Comparison of ENCODE assay signal across 11 mouse cellular contexts in genomic region chr11:98952111-98952510, GRCm38 (mm10). TPM values are rescaled to one million over a fixed set of nuclear protein-coding genes. Genes with fewer than 3 reads are reported as not detected.
DNase-seq lines count a peak whose midpoint lies in the region; ATAC-seq and TF ChIP-seq lines count a peak whose summit lies in the region.
"Had no signal": no experiment of that assay in that cellular context is flagged by ENCODE, and none has a peak within 500 bp of the region (broad histone marks: within the 10 kb centered on the region; RNA-seq: fewer than 3 reads in every experiment).

No protein-coding gene starts in this region.

- H3K4me2 ChIP-seq in heart, embryonic 16.5 days (ENCODE audit: low read depth, low read length): no peak overlapping the region
- no peak overlapping the region for H3K4me2 ChIP-seq in liver, embryonic 12.5 days
- no peak overlapping the region for H3K4me2 ChIP-seq in liver, embryonic 11.5 days
- no peak overlapping the region for H3K4me2 ChIP-seq in stomach, embryonic 16.5 days (ENCODE audit: low read depth, low read length)
- H3K4me2 ChIP-seq: midbrain, embryonic 13.5 days had no signal

- H3K36me3 ChIP-seq in heart, embryonic 16.5 days (ENCODE audit: control insufficient read depth, insufficient read depth): no peaks in the 10 kb centered on the region
- H3K36me3 ChIP-seq in liver, embryonic 12.5 days: peaks cover 7% of the 10 kb centered on the region; the same call in 1 of the 2 replicates
- H3K36me3 ChIP-seq in liver, embryonic 11.5 days (ENCODE audit: control insufficient read depth, insufficient read depth, low read length): peaks cover 5% of the 10 kb centered on the region; the same call in 1 of the 2 replicates
- no peaks in the 10 kb centered on the region; the same call in 1 of the 2 replicates for H3K36me3 ChIP-seq in stomach, embryonic 16.5 days (ENCODE audit: control insufficient read depth, insufficient read depth, low read length)
- H3K36me3 ChIP-seq: midbrain, embryonic 13.5 days had no signal

- peaks cover 89% of the 10 kb centered on the region for H3K4me1 ChIP-seq in heart, embryonic 16.5 days (ENCODE audit: control insufficient read depth, insufficient read depth, low read length)
- peaks cover 80% of the 10 kb centered on the region for H3K4me1 ChIP-seq in liver, embryonic 12.5 days
- H3K4me1 ChIP-seq in liver, embryonic 11.5 days (replicated peaks; ENCODE audit: control insufficient read depth, insufficient read depth, low read length): peaks cover 55% of the 10 kb centered on the region
- peaks cover 19% of the 10 kb centered on the region for H3K4me1 ChIP-seq in bone marrow, adult 2 months (ENCODE audit: control insufficient read depth, insufficient read depth, low read length)
- peaks cover 82% of the 10 kb centered on the region for H3K4me1 ChIP-seq in stomach, embryonic 16.5 days (ENCODE audit: control insufficient read depth, insufficient read depth, low read length)

- H3K9ac ChIP-seq in heart, embryonic 16.5 days (ENCODE audit: low read length): no peak overlapping the region
- no peak overlapping the region for H3K9ac ChIP-seq in liver, embryonic 12.5 days
- H3K9ac ChIP-seq in liver, embryonic 11.5 days (ENCODE audit: low read depth, low read length): no peak overlapping the region
- no peak overlapping the region for H3K9ac ChIP-seq in stomach, embryonic 16.5 days (ENCODE audit: low read length)
- H3K9ac ChIP-seq: neural tube, embryonic 15.5 days had no signal

- no peak for DNase-seq in heart, adult 9 months (ENCODE audit: low spot score in 2 of 2)
- DNase-seq in liver, embryonic 11.5 days (ENCODE audit: low spot score): no peak
- DNase-seq in frontal cortex, adult 2 months (ENCODE audit: extremely low spot score in 1 of 2, low spot score in 1 of 2): no peak
- DNase-seq: right cerebral cortex, postnatal 4 days had no signal

- no peak for TF ChIP-seq POLR2A in bone marrow, adult 2 months (IDR thresholded peaks at IDR 0.05; ENCODE audit: borderline replicate concordance, control insufficient read depth, low read depth, low read length)

- peak overlapping the region; percentile 97 for H3K27ac ChIP-seq in heart, embryonic 16.5 days (ENCODE audit: low read length)
- 0 out of 2 replicates have a peak overlapping the region, but pooled peaks have one; percentile 14 for H3K27ac ChIP-seq in liver, embryonic 12.5 days
- no peak overlapping the region for H3K27ac ChIP-seq in liver, embryonic 11.5 days (ENCODE audit: low read depth, low read length)
- peak overlapping the region; percentile 62 for H3K27ac ChIP-seq in bone marrow, adult 2 months (ENCODE audit: control insufficient read depth, insufficient read depth, low read depth, low read length, poor library complexity)
- peak overlapping the region; percentile 54; the same call in 1 of the 2 replicates for H3K27ac ChIP-seq in stomach, embryonic 16.5 days (ENCODE audit: low read length)

- WGBS in heart, embryonic 16.5 days: 100% methylated on average over 1 of the region's 1 CpGs
- 78% methylated on average over 1 of the region's 1 CpGs for WGBS in liver, embryonic 12.5 days (ENCODE audit: insufficient replicate concordance)
- WGBS in liver, embryonic 11.5 days: 90% methylated on average over 1 of the region's 1 CpGs
- 60% methylated on average over 1 of the region's 1 CpGs for WGBS in bone marrow, adult 2 months
- WGBS in stomach, embryonic 16.5 days: 94% methylated on average over 1 of the region's 1 CpGs

- no peaks in the 10 kb centered on the region for H3K9me3 ChIP-seq in heart, embryonic 16.5 days (replicated peaks; ENCODE audit: control insufficient read depth, low read length)
- H3K9me3 ChIP-seq in liver, embryonic 12.5 days (replicated peaks): no peaks in the 10 kb centered on the region
- H3K9me3 ChIP-seq in liver, embryonic 11.5 days (ENCODE audit: control insufficient read depth, low read length): no peaks in the 10 kb centered on the region
- H3K9me3 ChIP-seq in stomach, embryonic 16.5 days (replicated peaks; ENCODE audit: control insufficient read depth, low read length): no peaks in the 10 kb centered on the region
- H3K9me3 ChIP-seq: midbrain, embryonic 13.5 days; neural tube, embryonic 15.5 days had no signal

- ATAC-seq in heart, embryonic 16.5 days (replicated peaks; ENCODE audit: extremely low read depth, insufficient read depth, low FRiP score): no peak
- ATAC-seq in liver, embryonic 12.5 days: no peak
- ATAC-seq in liver, embryonic 11.5 days (replicated peaks; ENCODE audit: low FRiP score): no peak
- ATAC-seq in stomach, embryonic 16.5 days (ENCODE audit: insufficient read depth, low FRiP score): no peak

- no peak for TF ChIP-seq CTCF in bone marrow, adult 2 months (IDR thresholded peaks at IDR 0.05; ENCODE audit: control insufficient read depth, insufficient read depth, low read length)

- H3K4me3 ChIP-seq in heart, embryonic 16.5 days (ENCODE audit: low read length): no peak overlapping the region
- H3K4me3 ChIP-seq in liver, embryonic 12.5 days: no peak overlapping the region
- no peak overlapping the region for H3K4me3 ChIP-seq in liver, embryonic 11.5 days (ENCODE audit: low read depth, low read length)
- H3K4me3 ChIP-seq in bone marrow, adult 2 months (replicated peaks; ENCODE audit: control insufficient read depth, low read depth, low read length): no peak overlapping the region
- no peak overlapping the region for H3K4me3 ChIP-seq in stomach, embryonic 16.5 days (replicated peaks; ENCODE audit: low read length)
- H3K4me3 ChIP-seq: midbrain, embryonic 13.5 days; neural tube, embryonic 15.5 days had no signal

- H3K27me3 ChIP-seq in heart, embryonic 16.5 days (ENCODE audit: control insufficient read depth, insufficient read depth, low read length): no peaks in the 10 kb centered on the region
- H3K27me3 ChIP-seq in liver, embryonic 12.5 days (replicated peaks): peaks cover 20% of the 10 kb centered on the region
- H3K27me3 ChIP-seq in liver, embryonic 11.5 days (replicated peaks; ENCODE audit: control insufficient read depth, insufficient read depth, low read length): 0 out of 2 replicates have a peak, but pooled peaks cover 2% of the 10 kb centered on the region
- H3K27me3 ChIP-seq in stomach, embryonic 16.5 days (ENCODE audit: control insufficient read depth, insufficient read depth, low read length): no peaks in the 10 kb centered on the region
- H3K27me3 ChIP-seq: neural tube, embryonic 15.5 days had no signal

RNA-seq across cellular contexts. Expression of gene Rara, which starts 24.5 kb away (rescaled TPM):
- polyA plus RNA-seq in heart, embryonic 16.5 days (2015; fragmentation: Nextera tagmentation; extraction: Ambion mirVana): 28.2 and 28.6 TPM in 2 replicates
- polyA plus RNA-seq in liver, embryonic 12.5 days (2016; fragmentation: Nextera tagmentation; extraction: Ambion mirVana): 6.8 and 7.1 TPM in 2 replicates
- polyA plus RNA-seq in liver, embryonic 11.5 days (2014; fragmentation: Nextera tagmentation; extraction: Ambion mirVana): 18.6 and 20.1 TPM in 2 replicates
- 8.9 and 17.2 TPM in 2 replicates for polyA plus RNA-seq in bone marrow, adult 2 months (2011; ENCODE audit: insufficient read depth, insufficient read length, low replicate concordance, missing spikeins)
- polyA plus RNA-seq in stomach, embryonic 16.5 days (2015; fragmentation: Nextera tagmentation; extraction: Ambion mirVana): 28.8 and 30.1 TPM in 2 replicates
- polyA plus RNA-seq in frontal cortex, adult 2 months (2012; rRNA removed): 6.4 and 7.9 TPM in 2 replicates

RNA-seq across cellular contexts. Expression of gene Gjd3, which starts 30.7 kb away (rescaled TPM):
- 4.1 and 4.5 TPM in 2 replicates for polyA plus RNA-seq in heart, embryonic 16.5 days (2015; fragmentation: Nextera tagmentation; extraction: Ambion mirVana)
- not detected in 2 replicates for polyA plus RNA-seq in liver, embryonic 12.5 days (2016; fragmentation: Nextera tagmentation; extraction: Ambion mirVana)
- polyA plus RNA-seq in liver, embryonic 11.5 days (2014; fragmentation: Nextera tagmentation; extraction: Ambion mirVana): 0.21 and 0.22 TPM in 2 replicates
- not detected in 2 replicates for polyA plus RNA-seq in bone marrow, adult 2 months (2011; ENCODE audit: insufficient read depth, insufficient read length, low replicate concordance, missing spikeins)
- 0.44 TPM in 1 of 2 replicates, not detected in the other for polyA plus RNA-seq in stomach, embryonic 16.5 days (2015; fragmentation: Nextera tagmentation; extraction: Ambion mirVana)
- polyA plus RNA-seq in frontal cortex, adult 2 months (2012; rRNA removed): 2.9 and 3.3 TPM in 2 replicates
- polyA plus RNA-seq: limb, embryonic 11.5 days had no signal

RNA-seq across cellular contexts. Expression of gene Cdc6, which starts 44.5 kb away (rescaled TPM):
- 18.6 and 23.0 TPM in 2 replicates for polyA plus RNA-seq in heart, embryonic 16.5 days (2015; fragmentation: Nextera tagmentation; extraction: Ambion mirVana)
- 86.5 and 89.9 TPM in 2 replicates for polyA plus RNA-seq in liver, embryonic 12.5 days (2016; fragmentation: Nextera tagmentation; extraction: Ambion mirVana)
- 96.3 and 114 TPM in 2 replicates for polyA plus RNA-seq in liver, embryonic 11.5 days (2014; fragmentation: Nextera tagmentation; extraction: Ambion mirVana)
- 50.4 and 53.9 TPM in 2 replicates for polyA plus RNA-seq in bone marrow, adult 2 months (2011; ENCODE audit: insufficient read depth, insufficient read length, low replicate concordance, missing spikeins)
- polyA plus RNA-seq in stomach, embryonic 16.5 days (2015; fragmentation: Nextera tagmentation; extraction: Ambion mirVana): 26.9 and 28.1 TPM in 2 replicates
- polyA plus RNA-seq in frontal cortex, adult 2 months (2012; rRNA removed): 0.62 and 0.67 TPM in 2 replicates

Comparison
In these comparisons a context has a peak if more than half of its experiments do, and no peak if none do; other contexts are left out.
1. RNA of gene Cdc6, which starts 44.5 kb away (polyA plus RNA-seq): 96.3 to 114 TPM in liver, embryonic 11.5 days, 86.5 to 89.9 TPM in liver, embryonic 12.5 days, 50.4 to 53.9 TPM in bone marrow, adult 2 months, 26.9 to 28.1 TPM in stomach, embryonic 16.5 days and 18.6 to 23.0 TPM in heart, embryonic 16.5 days; 0.62 to 0.67 TPM in frontal cortex, adult 2 months; every median in the first group is over 10 times any median in the second.